Mouse (Mus musculus) limb, embryonic 12.5 days (tissue): Measurements from ENCODE around the gene Kat2a. TPM values are rescaled to one million over a fixed set of nuclear protein-coding genes. Genes with fewer than 3 reads are reported as not detected.

Source experiments
- ATAC-seq: fragments of 200-750 bp; cut with Nextera tagmentation; 2 replicates; pipeline ENCODE4 v1.8.0; 2017; ENCODE audit warnings: low read depth, moderate TSS enrichment; ENCODE audit not compliant: insufficient number of reproducible peaks, insufficient read depth, low FRiP score, low TSS enrichment
- H3K27ac ChIP-seq: fragments of 300-500 bp; sonication (generic); 2 replicates; pipeline ENCODE4 v1.5.1; 2016; ENCODE audit warnings: mild to moderate bottlenecking, moderate library complexity
- H3K27me3 ChIP-seq: fragments of 300-500 bp; sonication (generic); 2 replicates; pipeline ENCODE4 v1.6.1; 2016; ENCODE audit warnings: mild to moderate bottlenecking, moderate library complexity
- H3K36me3 ChIP-seq: fragments of 300-500 bp; sonication (generic); 2 replicates; pipeline ENCODE4 v1.6.1; 2016; ENCODE audit warnings: mild to moderate bottlenecking, moderate library complexity
- H3K4me1 ChIP-seq: fragments of 300-500 bp; sonication (generic); replicated peaks from 2 replicates; pipeline ENCODE4 v1.6.1; 2016
- H3K4me2 ChIP-seq: fragments of 300-500 bp; sonication (generic); 2 replicates; pipeline ENCODE4 v1.6.1; 2016; ENCODE audit warnings: mild to moderate bottlenecking, moderate library complexity
- H3K4me3 ChIP-seq: fragments of 300-500 bp; sonication (generic); replicated peaks from 2 replicates; pipeline ENCODE4 v1.5.1; 2016; ENCODE audit warnings: mild to moderate bottlenecking
- H3K9ac ChIP-seq: fragments of 300-500 bp; sonication (generic); replicated peaks from 2 replicates; pipeline ENCODE4 v1.6.1; 2016; ENCODE audit warnings: mild to moderate bottlenecking, moderate library complexity
- H3K9me3 ChIP-seq: fragments of 300-500 bp; sonication (generic); 2 replicates; pipeline ENCODE4 v1.6.1; 2016; ENCODE audit warnings: mild to moderate bottlenecking, moderate library complexity
- WGBS: fragments of 180-500 bp; shearing (Covaris S2); methylation state at CpG from one replicate; pipeline ENCODE4 v1.1.7; 2016; 5-methylcytosine and 5-hydroxymethylcytosine counted together
- polyA plus RNA-seq: library from polyadenylated mRNA; unstranded; fragments of >200 nt; fragmentation: Nextera tagmentation; extraction: Ambion mirVana; gene quantifications from 2 replicates; pipeline ENCODE4 v1.2.1, GENCODE M21; 2016

Kat2a gene
- polyA plus RNA-seq, 1 experiment from 2014 or later, result 64.0 TPM

- H3K27me3 ChIP-seq, result no peaks in the 10 kb centered on the region
- no peak for ATAC-seq
- H3K36me3 ChIP-seq, result peaks cover 60% of the 10 kb centered on the region
- H3K4me3 ChIP-seq, result no peak overlapping the region
- peaks cover 7% of the 10 kb centered on the region for H3K4me1 ChIP-seq
- H3K4me2 ChIP-seq, result no peak overlapping the region
- no peak overlapping the region for H3K9ac ChIP-seq
- 81% methylated on average over 11 of the region's 11 CpGs for WGBS
- H3K9me3 ChIP-seq, result no peaks in the 10 kb centered on the region
- H3K27ac ChIP-seq, result no peak overlapping the region
These were observed 7.6 kb upstream of the Kat2a start for GRCm38 (mm10) chr11:100719893-100720292.

DNA sequence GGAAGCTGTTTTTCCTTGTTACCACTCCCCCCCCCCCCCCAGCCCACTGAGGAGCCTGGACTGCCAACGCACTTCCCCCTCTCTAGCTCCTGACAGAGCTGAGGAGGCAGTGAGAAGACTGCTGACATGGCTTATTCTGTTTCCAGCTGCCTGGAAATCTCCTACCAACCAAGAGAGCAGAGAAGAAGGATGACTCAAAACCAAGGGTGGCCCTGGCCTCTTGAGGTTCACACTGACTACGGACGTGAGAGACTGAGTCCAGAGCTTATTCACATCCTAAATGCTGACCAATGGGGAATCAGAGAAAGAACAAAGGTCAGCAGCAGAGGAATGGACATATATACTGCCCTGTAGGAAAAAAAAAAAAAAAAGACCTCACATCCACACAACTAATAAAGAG lies 7.0 kb upstream of the Kat2a start:
- no peak overlapping the region for H3K4me3 ChIP-seq
- peaks cover 55% of the 10 kb centered on the region for H3K36me3 ChIP-seq
- no peaks in the 10 kb centered on the region for H3K27me3 ChIP-seq
- no peak overlapping the region for H3K9ac ChIP-seq
- H3K27ac ChIP-seq, result no peak overlapping the region
- H3K4me2 ChIP-seq, result no peak overlapping the region
- 90% methylated on average over 3 of the region's 3 CpGs for WGBS
- H3K4me1 ChIP-seq, result peaks cover 10% of the 10 kb centered on the region
- no peak for ATAC-seq
- H3K9me3 ChIP-seq, result no peaks in the 10 kb centered on the region

DNA sequence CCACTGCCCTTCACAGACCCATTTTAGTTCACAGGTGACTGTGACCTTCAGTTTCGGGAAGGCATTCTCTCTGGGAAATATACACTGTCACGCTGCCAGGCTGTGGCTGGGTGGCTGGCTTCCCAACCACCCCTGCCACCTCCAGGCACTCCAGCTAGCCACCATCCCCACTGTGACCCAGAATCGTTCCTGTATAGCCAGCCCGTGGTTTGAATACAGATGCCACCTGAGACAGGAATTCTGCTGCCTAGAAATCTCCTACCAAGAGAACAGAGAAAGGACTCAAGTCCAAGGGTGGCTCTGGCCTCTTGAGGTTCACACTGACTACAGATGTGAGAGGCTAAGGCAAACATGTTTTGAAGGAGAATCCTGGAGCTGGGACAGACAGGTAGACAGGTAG lies 6.6 kb upstream of the Kat2a start:
- Histone ChIP-seq H3K4me1 (peaks cover 15% of the 10 kb centered on the region), H3K9me3 (no peaks in the 10 kb centered on the region), H3K9ac (no peak overlapping the region), H3K27ac (no peak overlapping the region), H3K4me3 (no peak overlapping the region), H3K4me2 (no peak overlapping the region), H3K36me3 (peaks cover 54% of the 10 kb centered on the region), H3K27me3 (no peaks in the 10 kb centered on the region)
- 90% methylated on average over 4 of the region's 4 CpGs for WGBS
- no peak for ATAC-seq

GRCm38 (mm10) chr11:100718462-100718861 lies 6.2 kb upstream of the Kat2a start:
- 90% methylated on average over 6 of the region's 7 CpGs for WGBS
- no peak overlapping the region for H3K4me3 ChIP-seq
- no peak overlapping the region for H3K4me2 ChIP-seq
- H3K27me3 ChIP-seq, result no peaks in the 10 kb centered on the region
- no peaks in the 10 kb centered on the region for H3K9me3 ChIP-seq
- H3K9ac ChIP-seq, result no peak overlapping the region
- peaks cover 54% of the 10 kb centered on the region for H3K36me3 ChIP-seq
- no peak for ATAC-seq
- peaks cover 19% of the 10 kb centered on the region for H3K4me1 ChIP-seq
- H3K27ac ChIP-seq, result no peak overlapping the region

GRCm38 (mm10) chr11:100716649-100717048 lies 4.4 kb upstream of the Kat2a start:
- H3K4me1 ChIP-seq, result peaks cover 25% of the 10 kb centered on the region
- no peak overlapping the region for H3K27ac ChIP-seq
- ATAC-seq, result no peak
- no peak overlapping the region for H3K4me3 ChIP-seq
- no peak overlapping the region for H3K4me2 ChIP-seq
- H3K36me3 ChIP-seq, result peaks cover 54% of the 10 kb centered on the region
- H3K9ac ChIP-seq, result no peak overlapping the region
- no peaks in the 10 kb centered on the region for H3K9me3 ChIP-seq
- H3K27me3 ChIP-seq, result no peaks in the 10 kb centered on the region
- 84% methylated on average over 3 of the region's 3 CpGs for WGBS

GRCm38 (mm10) chr11:100714948-100715347 lies 2.7 kb upstream of the Kat2a start:
- H3K36me3 ChIP-seq, result peaks cover 60% of the 10 kb centered on the region
- WGBS, result 89% methylated on average over 6 of the region's 6 CpGs
- no peaks in the 10 kb centered on the region for H3K9me3 ChIP-seq
- H3K27me3 ChIP-seq, result no peaks in the 10 kb centered on the region
- H3K4me2 ChIP-seq, result no peak overlapping the region
- no peak overlapping the region for H3K27ac ChIP-seq
- peaks cover 35% of the 10 kb centered on the region for H3K4me1 ChIP-seq
- H3K9ac ChIP-seq, result no peak overlapping the region
- H3K4me3 ChIP-seq, result no peak overlapping the region
- ATAC-seq, result no peak

DNA sequence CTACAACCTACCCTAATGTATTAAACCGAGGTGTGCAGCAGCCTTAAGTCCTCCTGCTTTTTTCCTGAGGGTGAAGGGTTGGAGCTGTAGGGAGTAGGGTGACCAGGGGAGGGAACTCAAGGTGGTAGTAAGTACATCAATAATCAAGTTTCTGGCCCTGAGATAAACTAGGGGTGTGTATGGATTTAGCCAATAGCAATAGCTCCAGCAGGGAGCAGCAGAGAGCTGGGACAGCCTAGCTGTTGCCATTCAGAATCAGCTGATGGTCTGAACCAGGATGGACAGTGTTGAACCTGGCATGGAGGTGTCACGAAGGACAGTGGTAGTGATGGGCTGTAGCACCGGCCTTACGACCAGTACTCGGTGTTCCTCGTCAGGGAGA lies 2.3 kb upstream of the Kat2a start:
- ATAC-seq, result no peak
- Histone ChIP-seq H3K9me3 (no peaks in the 10 kb centered on the region), H3K36me3 (peaks cover 59% of the 10 kb centered on the region), H3K9ac (peak overlapping the region; percentile 55; the same call in 1 of the 2 replicates), H3K4me2 (peak overlapping the region; percentile 66), H3K27me3 (no peaks in the 10 kb centered on the region), H3K4me1 (peaks cover 35% of the 10 kb centered on the region), H3K4me3 (peak overlapping the region; percentile 25; the same call in 1 of the 2 replicates), H3K27ac (no peak overlapping the region; the same call in 1 of the 2 replicates)
- 45% methylated on average over 6 of the region's 6 CpGs for WGBS

- Histone ChIP-seq H3K9ac (peak within 1 kb of the TSS; percentile 55), H3K9me3 (no peaks in the 10 kb centered on the region), H3K27ac (peak within 1 kb of the TSS; percentile 66), H3K4me1 (peaks cover 35% of the 10 kb centered on the region), H3K27me3 (no peaks in the 10 kb centered on the region), H3K4me2 (peak within 1 kb of the TSS; percentile 66), H3K4me3 (peak within 1 kb of the TSS; percentile 97), H3K36me3 (peaks cover 59% of the 10 kb centered on the region)
- ATAC-seq, result no peak
- WGBS, result 5% methylated on average over 38 of the region's 38 CpGs
These were observed 1.7 kb upstream of the Kat2a start, which contains the start of gene Hspb9 for GRCm38 (mm10) chr11:100713735-100714533. Gene Hspb9 (plus strand): TSS chr11:100713850.

- no peak for ATAC-seq
- Histone ChIP-seq H3K9ac (no peak overlapping the region), H3K27me3 (no peaks in the 10 kb centered on the region), H3K27ac (peak overlapping the region; percentile 66), H3K4me3 (peak overlapping the region; percentile 25; the same call in 1 of the 2 replicates), H3K4me1 (peaks cover 35% of the 10 kb centered on the region), H3K9me3 (no peaks in the 10 kb centered on the region), H3K4me2 (peak overlapping the region; percentile 66), H3K36me3 (peaks cover 59% of the 10 kb centered on the region)
- 65% methylated on average over 4 of the region's 4 CpGs for WGBS
These were observed 909 bp upstream of the Kat2a start for GRCm38 (mm10) chr11:100713174-100713573.

DNA sequence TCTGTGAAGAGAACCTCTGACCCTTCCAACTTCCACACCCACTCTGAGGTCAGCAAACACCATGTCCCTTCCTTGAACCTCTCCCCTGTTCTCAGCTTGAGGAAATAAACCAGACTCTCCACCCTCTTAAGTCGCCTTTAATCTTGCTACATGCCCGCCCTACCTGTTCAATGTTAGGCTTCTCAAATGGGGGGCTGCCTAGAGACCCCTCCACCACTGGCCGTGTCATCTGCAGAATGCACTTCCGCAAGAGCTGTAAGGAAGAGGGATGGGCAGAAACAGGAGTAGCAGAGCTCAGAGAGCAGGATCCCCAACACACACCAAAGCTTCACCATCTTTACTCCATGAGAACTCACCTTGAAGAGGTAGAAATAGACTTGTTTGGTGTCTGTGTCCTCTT lies 1.3 kb downstream of the Kat2a start:
- Histone ChIP-seq H3K4me2 (no peak overlapping the region), H3K27me3 (no peaks in the 10 kb centered on the region), H3K4me1 (peaks cover 35% of the 10 kb centered on the region), H3K9ac (no peak overlapping the region), H3K36me3 (peaks cover 59% of the 10 kb centered on the region), H3K9me3 (no peaks in the 10 kb centered on the region), H3K27ac (no peak overlapping the region), H3K4me3 (no peak overlapping the region)
- WGBS, result 81% methylated on average over 4 of the region's 4 CpGs
- ATAC-seq, result no peak

DNA sequence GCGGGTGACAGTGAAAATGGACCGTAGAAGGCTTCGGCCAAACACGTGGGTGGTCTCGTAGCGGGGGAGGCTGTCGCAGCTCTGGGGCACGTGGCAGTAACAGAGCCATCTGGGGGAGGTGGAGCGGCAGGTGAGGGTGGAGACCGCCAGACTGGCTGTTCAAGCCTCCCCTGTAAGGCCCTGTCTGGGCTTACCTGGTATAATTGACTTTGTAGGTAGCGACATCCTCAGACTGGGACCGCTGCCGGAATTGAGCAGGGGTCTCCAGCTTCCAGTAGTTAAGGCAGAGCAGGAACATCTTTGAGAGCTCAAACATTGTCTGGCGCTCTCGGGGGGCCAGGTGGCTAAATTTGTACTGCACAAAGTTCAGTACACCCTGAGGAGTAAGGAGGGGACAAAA lies 1.7 kb downstream of the Kat2a start:
- peaks cover 35% of the 10 kb centered on the region for H3K4me1 ChIP-seq
- H3K9me3 ChIP-seq, result no peaks in the 10 kb centered on the region
- WGBS, result 91% methylated on average over 15 of the region's 15 CpGs
- ATAC-seq, result no peak
- H3K4me2 ChIP-seq, result no peak overlapping the region
- no peak overlapping the region for H3K27ac ChIP-seq
- H3K36me3 ChIP-seq, result peaks cover 59% of the 10 kb centered on the region
- no peak overlapping the region for H3K4me3 ChIP-seq
- no peaks in the 10 kb centered on the region for H3K27me3 ChIP-seq
- 0 out of 2 replicates have a peak overlapping the region, but pooled peaks have one; percentile 14 for H3K9ac ChIP-seq
